Mouse (Mus musculus) testis, postnatal 14 days (tissue): Measurements from ENCODE around the gene Ttc7.
"Not testable (repeated sequence)": the region's sequence is repeated elsewhere in the genome, so short reads cannot be mapped to it uniquely, and the experiment has no call there.

Experiments
- DNase-seq: peaks from one replicate; pipeline ENCODE4 v3.0.0; 2021; ENCODE audit warnings: low spot score

Ttc7 gene

GRCm38 (mm10) chr17:87286481-87287143 is 3.9 kb downstream of the Ttc7 start:
- DNase-seq = no peak

GRCm38 (mm10) chr17:87287197-87287777 is 4.6 kb downstream of the Ttc7 start:
- no peak for DNase-seq

GRCm38 (mm10) chr17:87288131-87288530 is 5.4 kb downstream of the Ttc7 start:
- DNase-seq = no peak

GRCm38 (mm10) chr17:87289367-87289766 is 6.7 kb downstream of the Ttc7 start:
- DNase-seq = no peak

- no peak for DNase-seq
Measured at GRCm38 (mm10) chr17:87291037-87291436, 8.4 kb downstream of the Ttc7 start.

- DNase-seq = no peak
Measured at GRCm38 (mm10) chr17:87291782-87292181, 9.1 kb downstream of the Ttc7 start.

GRCm38 (mm10) chr17:87293125-87293524 is 10.4 kb downstream of the Ttc7 start:
- no peak for DNase-seq

GRCm38 (mm10) chr17:87295738-87296137 is 13.1 kb downstream of the Ttc7 start:
- DNase-seq = no peak

GRCm38 (mm10) chr17:87296701-87297100 is 14.0 kb downstream of the Ttc7 start:
- not testable (repeated sequence) for DNase-seq

- DNase-seq = no peak
Measured at GRCm38 (mm10) chr17:87298944-87299343, 16.3 kb downstream of the Ttc7 start.

- no peak for DNase-seq
Measured at GRCm38 (mm10) chr17:87300340-87300739, 17.7 kb downstream of the Ttc7 start.

- not testable (repeated sequence) for DNase-seq
Measured at GRCm38 (mm10) chr17:87301607-87302006, 18.9 kb downstream of the Ttc7 start.

- DNase-seq = no peak
Measured at GRCm38 (mm10) chr17:87302014-87302794, 19.5 kb downstream of the Ttc7 start.

- DNase-seq = no peak
Measured at GRCm38 (mm10) chr17:87304151-87304894, 21.6 kb downstream of the Ttc7 start.

GRCm38 (mm10) chr17:87305065-87305464 is 22.4 kb downstream of the Ttc7 start:
- DNase-seq = no peak

- no peak for DNase-seq
Measured at GRCm38 (mm10) chr17:87306746-87307145, 24.1 kb downstream of the Ttc7 start.

- no peak for DNase-seq
Measured at GRCm38 (mm10) chr17:87309073-87309788, 26.5 kb downstream of the Ttc7 start.

- DNase-seq = no peak
Measured at GRCm38 (mm10) chr17:87310497-87310896, 27.8 kb downstream of the Ttc7 start.

GRCm38 (mm10) chr17:87312351-87312750 is 29.7 kb downstream of the Ttc7 start:
- no peak for DNase-seq

GRCm38 (mm10) chr17:87312924-87313870 is 30.5 kb downstream of the Ttc7 start:
- DNase-seq = no peak

GRCm38 (mm10) chr17:87314121-87314520 is 31.4 kb downstream of the Ttc7 start:
- DNase-seq = no peak
